Mouse (Mus musculus) NIH3T3 (cell line): ENCODE results near the gene Mnat1.
A peak's percentile ranks its signal among the peaks of the same experiment; 100 is the strongest.

Experiments used
- DNase-seq: peaks from one replicate; pipeline ENCODE4 v3.0.0-alpha.2; 2012; ENCODE audit warnings: low read depth

The Mnat1 gene

DNA sequence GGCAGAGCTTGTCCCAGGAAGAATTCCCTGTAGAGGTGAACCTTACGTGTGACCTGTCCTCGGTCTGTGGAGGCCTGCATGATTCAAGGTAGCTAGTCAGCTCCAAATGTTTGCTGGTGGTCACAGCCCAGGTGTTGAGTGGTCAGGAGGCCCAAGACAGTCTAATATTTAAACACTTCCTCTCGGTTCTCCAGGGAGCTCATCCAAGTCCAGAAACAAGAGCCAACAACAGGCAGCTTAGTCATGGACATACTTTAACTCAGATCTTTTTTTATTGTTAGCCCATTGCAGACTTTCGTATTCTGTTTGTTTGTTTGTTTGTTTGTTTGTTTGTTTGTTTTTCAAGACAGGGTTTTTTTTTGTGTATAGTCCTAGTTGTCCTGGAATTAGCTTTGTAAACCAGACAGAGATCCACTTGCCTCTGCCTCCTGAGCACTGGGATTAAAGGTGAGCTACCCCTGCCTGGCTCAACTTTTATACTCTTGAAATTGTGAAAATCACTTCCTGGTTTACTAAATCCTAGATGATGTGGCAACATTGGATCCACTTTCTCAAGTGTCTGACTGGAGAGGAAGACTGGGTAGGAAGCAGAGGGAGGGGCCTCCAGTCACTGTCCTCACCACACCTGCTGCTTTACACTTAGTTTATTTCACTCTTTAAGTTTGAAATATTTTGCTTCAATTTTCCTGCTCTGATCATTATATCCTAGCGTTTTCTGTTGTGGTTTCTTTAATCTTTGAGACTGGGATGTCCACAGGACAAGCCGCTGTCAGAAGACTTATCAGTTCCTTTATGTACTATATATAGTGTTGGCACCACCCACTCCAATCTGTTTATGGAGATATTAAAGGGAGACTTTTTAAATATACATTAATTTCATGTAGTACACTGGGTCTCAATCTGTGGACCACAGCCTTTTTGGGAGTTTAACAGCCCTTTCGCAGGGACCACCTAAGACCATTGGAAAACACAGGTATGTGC is 194.5 kb downstream of the Mnat1 start:
- peak; percentile 51 for DNase-seq
